Mouse (Mus musculus) lung, postnatal 4 days (tissue): ENCODE data around the gene Rbpms2.
A peak's percentile ranks its signal among the peaks of the same experiment; 100 is the strongest.

Experiments
- DNase-seq, 2 experiments: peaks; one replicate each; pipeline ENCODE4 v3.0.0; 2021

Gene Rbpms2

GRCm38 (mm10) chr9:65629025-65629766 is at the start of gene Rbpms2:
Gene Rbpms2 (plus strand): TSS chr9:65629648.
- DNase-seq, result peak; percentile 40 to 42

- peak; percentile 95 to 97 for DNase-seq
Measured at GRCm38 (mm10) chr9:65579781-65580371, 49.6 kb upstream of the Rbpms2 start, which contains the start of gene Plekho2. Gene Plekho2 (minus strand): TSS chr9:65580040.

GRCm38 (mm10) chr9:65580401-65581256 is 48.8 kb upstream of the Rbpms2 start:
- DNase-seq, result peak; percentile 86 to 93

- DNase-seq, result peak; percentile 58 to 63
Measured at GRCm38 (mm10) chr9:65583045-65583444, 46.4 kb upstream of the Rbpms2 start.

GRCm38 (mm10) chr9:65586406-65587269 is 42.8 kb upstream of the Rbpms2 start, which contains the start of gene Pif1:
Gene Pif1 (plus strand): TSS chr9:65587160.
- peak; percentile 87 to 89 for DNase-seq

GRCm38 (mm10) chr9:65587270-65587572 is 42.2 kb upstream of the Rbpms2 start:
- no peak for DNase-seq

- DNase-seq, result peak; percentile 40 to 56
Measured at GRCm38 (mm10) chr9:65587573-65588358, 41.7 kb upstream of the Rbpms2 start.

GRCm38 (mm10) chr9:65589091-65589490 is 40.4 kb upstream of the Rbpms2 start:
- no peak for DNase-seq

- DNase-seq, result no peak
Measured at GRCm38 (mm10) chr9:65592721-65593120, 36.7 kb upstream of the Rbpms2 start.

- DNase-seq, result no peak
Measured at GRCm38 (mm10) chr9:65593596-65593995, 35.9 kb upstream of the Rbpms2 start.

GRCm38 (mm10) chr9:65598765-65599249 is 30.6 kb upstream of the Rbpms2 start:
- DNase-seq, result peak in 1 of 2 experiments; percentile 63

- no peak for DNase-seq
Measured at GRCm38 (mm10) chr9:65600951-65601350, 28.5 kb upstream of the Rbpms2 start.

GRCm38 (mm10) chr9:65603401-65604102 is 25.9 kb upstream of the Rbpms2 start:
- DNase-seq, result peak in 1 of 2 experiments; percentile 37

GRCm38 (mm10) chr9:65605471-65606136 is 23.8 kb upstream of the Rbpms2 start:
- peak; percentile 77 to 82 for DNase-seq

GRCm38 (mm10) chr9:65606321-65607109 is 22.9 kb upstream of the Rbpms2 start:
- no peak for DNase-seq

GRCm38 (mm10) chr9:65607120-65607519 is 22.3 kb upstream of the Rbpms2 start:
- no peak for DNase-seq

GRCm38 (mm10) chr9:65611969-65612486 is 17.4 kb upstream of the Rbpms2 start:
- DNase-seq, result no peak

- no peak for DNase-seq
Measured at GRCm38 (mm10) chr9:65613098-65613497, 16.4 kb upstream of the Rbpms2 start.

- no peak for DNase-seq
Measured at GRCm38 (mm10) chr9:65619311-65619710, 10.1 kb upstream of the Rbpms2 start.
